Mouse (Mus musculus): ENCODE data around the gene Gm4312. TPM values are rescaled to one million over a fixed set of nuclear protein-coding genes. Genes with fewer than 3 reads are reported as not detected.

Gm4312 gene
- polyA plus RNA-seq, 1 experiment = not detected

Other genes with a start within 250 kb of the Gm4312 start
- gene Gm4301, start 46.9 kb downstream of the Gm4312 start, polyA plus RNA-seq (2012; fragmentation: generic; extraction: Trizol) = not detected
- not detected for gene Gm4302, start 41.7 kb downstream of the Gm4312 start, polyA plus RNA-seq (2012; fragmentation: generic; extraction: Trizol)
- not detected for gene Gm4303, start 36.6 kb downstream of the Gm4312 start, polyA plus RNA-seq (2012; fragmentation: generic; extraction: Trizol)
- gene Gm4305, start 31.5 kb downstream of the Gm4312 start, polyA plus RNA-seq (2012; fragmentation: generic; extraction: Trizol) = not detected
- gene Gm4307, start 21.2 kb downstream of the Gm4312 start, polyA plus RNA-seq (2012; fragmentation: generic; extraction: Trizol) = not detected
- gene Tmtc3, start 104.8 kb upstream of the Gm4312 start, polyA plus RNA-seq (2012; fragmentation: generic; extraction: Trizol) = 2.1 TPM
- 0.89 TPM for gene Cep290, start 105.0 kb upstream of the Gm4312 start, polyA plus RNA-seq (2012; fragmentation: generic; extraction: Trizol)
- gene 4930430F08Rik, start 207.9 kb upstream of the Gm4312 start, polyA plus RNA-seq (2012; fragmentation: generic; extraction: Trizol) = 9.5 TPM
- not detected for gene 1700017N19Rik, start 207.9 kb upstream of the Gm4312 start, polyA plus RNA-seq (2012; fragmentation: generic; extraction: Trizol)